ENCODE assay signal across 24 mouse cellular contexts in the genomic region with DNA sequence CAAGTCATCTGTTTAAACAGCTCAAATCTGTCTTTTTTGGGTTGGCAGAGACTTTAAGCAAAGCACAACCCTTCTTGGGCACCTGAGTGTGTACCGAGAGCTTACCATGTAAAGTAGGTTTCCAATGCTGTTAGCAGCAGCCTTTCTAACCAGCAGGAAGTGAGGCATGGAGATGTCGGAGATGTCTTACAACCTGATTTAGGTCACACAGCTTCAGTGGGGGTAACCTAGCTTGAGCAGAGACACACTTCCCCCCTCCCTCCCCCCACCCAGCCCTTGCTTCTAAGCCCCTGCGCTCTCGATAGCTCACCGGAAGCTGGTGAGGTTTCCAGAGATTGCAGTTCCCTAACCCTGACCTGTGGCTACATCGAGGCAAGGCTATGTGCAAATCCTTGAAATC. TPM values are rescaled to one million over a fixed set of nuclear protein-coding genes. Genes with fewer than 3 reads are reported as not detected.
DNase-seq lines count a peak whose midpoint lies in the region; ATAC-seq lines count a peak whose summit lies in the region.
"Had no signal": no experiment of that assay in that cellular context is flagged by ENCODE, and none has a peak within 500 bp of the region (broad histone marks: within the 10 kb centered on the region; RNA-seq: fewer than 3 reads in every experiment).

No protein-coding gene starts in this region.

- H3K27ac ChIP-seq in forebrain, embryonic 13.5 days: no peak overlapping the region
- H3K27ac ChIP-seq in forebrain, embryonic 12.5 days: no peak overlapping the region
- peak overlapping the region; percentile 68; the same call in 1 of the 2 replicates for H3K27ac ChIP-seq in midbrain, embryonic 13.5 days
- no peak overlapping the region for H3K27ac ChIP-seq in midbrain, embryonic 15.5 days
- H3K27ac ChIP-seq: heart, adult 2 months; heart, embryonic 13.5 days; left cerebral cortex, adult 2 months; liver, embryonic 13.5 days had no signal

- peak; percentile 46 to 60 for DNase-seq in thymus, postnatal 10 days (ENCODE audit: low spot score in 2 of 2)
- DNase-seq in urinary bladder, postnatal 14 days (ENCODE audit: low spot score): no peak
- DNase-seq in adrenal gland, adult 18-20 months (ENCODE audit: low spot score in 2 of 2): no peak
- DNase-seq: adrenal gland, adult 8-10 months; cerebellum, adult 2 months; cerebellum, postnatal 25 days; embryo, embryonic 11 days; forebrain, postnatal 0 days; gastrocnemius, postnatal 25 days; heart, adult 2 months; kidney, adult 11 months; layer of hippocampus, adult 9-11 months; liver, embryonic 13.5 days; lung, adult 2 months; lung, postnatal 14 days; right cerebral cortex, adult 18-20 months; right cerebral cortex, postnatal 4 days had no signal

- ATAC-seq in forebrain, embryonic 13.5 days: no peak
- ATAC-seq in forebrain, embryonic 12.5 days (ENCODE audit: low FRiP score): no peak
- no peak for ATAC-seq in midbrain, embryonic 13.5 days
- ATAC-seq in midbrain, embryonic 15.5 days (replicated peaks): no peak
- peak; percentile 38; the same call in 1 of the 2 replicates for ATAC-seq in common myeloid progenitor, adult 5-6 weeks (replicated peaks; ENCODE audit: low read depth, poor library complexity, severe bottlenecking)
- ATAC-seq: forebrain, postnatal 0 days had no signal

- H3K9ac ChIP-seq in forebrain, embryonic 13.5 days: peak overlapping the region; percentile 34; the same call in 1 of the 2 replicates
- no peak overlapping the region for H3K9ac ChIP-seq in forebrain, embryonic 12.5 days
- H3K9ac ChIP-seq in midbrain, embryonic 13.5 days (replicated peaks): no peak overlapping the region
- no peak overlapping the region for H3K9ac ChIP-seq in midbrain, embryonic 15.5 days
- H3K9ac ChIP-seq: forebrain, postnatal 0 days; heart, embryonic 13.5 days; liver, embryonic 13.5 days had no signal

- peaks cover 12% of the 10 kb centered on the region for H3K4me1 ChIP-seq in forebrain, embryonic 13.5 days
- no peaks in the 10 kb centered on the region; the same call in 1 of the 2 replicates for H3K4me1 ChIP-seq in forebrain, embryonic 12.5 days
- H3K4me1 ChIP-seq in midbrain, embryonic 13.5 days (replicated peaks): peaks cover 26% of the 10 kb centered on the region
- peaks cover 6% of the 10 kb centered on the region for H3K4me1 ChIP-seq in midbrain, embryonic 15.5 days

- no peak overlapping the region for H3K4me2 ChIP-seq in forebrain, embryonic 13.5 days
- no peak overlapping the region for H3K4me2 ChIP-seq in forebrain, embryonic 12.5 days
- no peak overlapping the region for H3K4me2 ChIP-seq in midbrain, embryonic 13.5 days (replicated peaks)
- H3K4me2 ChIP-seq in midbrain, embryonic 15.5 days: no peak overlapping the region
- H3K4me2 ChIP-seq: heart, embryonic 13.5 days; liver, embryonic 13.5 days had no signal

- H3K27me3 ChIP-seq in forebrain, embryonic 13.5 days: no peaks in the 10 kb centered on the region
- H3K27me3 ChIP-seq in forebrain, embryonic 12.5 days: no peaks in the 10 kb centered on the region
- H3K27me3 ChIP-seq in midbrain, embryonic 13.5 days: no peaks in the 10 kb centered on the region
- no peaks in the 10 kb centered on the region for H3K27me3 ChIP-seq in midbrain, embryonic 15.5 days (replicated peaks)
- H3K27me3 ChIP-seq: heart, embryonic 13.5 days; liver, embryonic 13.5 days had no signal

- WGBS in forebrain, embryonic 13.5 days: 86% methylated on average over 6 of the region's 6 CpGs
- 95% methylated on average over 6 of the region's 6 CpGs for WGBS in forebrain, embryonic 12.5 days
- 83% methylated on average over 6 of the region's 6 CpGs for WGBS in midbrain, embryonic 13.5 days
- WGBS in midbrain, embryonic 15.5 days: 87% methylated on average over 6 of the region's 6 CpGs

- no peak overlapping the region for H3K4me3 ChIP-seq in forebrain, embryonic 13.5 days
- H3K4me3 ChIP-seq in forebrain, embryonic 12.5 days (replicated peaks): no peak overlapping the region
- no peak overlapping the region for H3K4me3 ChIP-seq in midbrain, embryonic 13.5 days (replicated peaks)
- H3K4me3 ChIP-seq in midbrain, embryonic 15.5 days: no peak overlapping the region
- H3K4me3 ChIP-seq: heart, adult 2 months; heart, embryonic 13.5 days; left cerebral cortex, adult 2 months; liver, embryonic 13.5 days had no signal

- peaks cover 87% of the 10 kb centered on the region for H3K36me3 ChIP-seq in forebrain, embryonic 13.5 days (ENCODE audit: poor library complexity, severe bottlenecking)
- H3K36me3 ChIP-seq in forebrain, embryonic 12.5 days (replicated peaks): peaks cover 77% of the 10 kb centered on the region
- peaks cover 62% of the 10 kb centered on the region for H3K36me3 ChIP-seq in midbrain, embryonic 13.5 days
- 0 out of 2 replicates have a peak, but pooled peaks cover 5% of the 10 kb centered on the region for H3K36me3 ChIP-seq in midbrain, embryonic 15.5 days (replicated peaks)
- H3K36me3 ChIP-seq: liver, embryonic 13.5 days had no signal

- no peaks in the 10 kb centered on the region for H3K9me3 ChIP-seq in forebrain, embryonic 13.5 days (replicated peaks)
- H3K9me3 ChIP-seq in forebrain, embryonic 12.5 days: no peaks in the 10 kb centered on the region
- no peaks in the 10 kb centered on the region for H3K9me3 ChIP-seq in midbrain, embryonic 13.5 days
- H3K9me3 ChIP-seq in midbrain, embryonic 15.5 days: no peaks in the 10 kb centered on the region
- H3K9me3 ChIP-seq: heart, embryonic 13.5 days; liver, embryonic 13.5 days had no signal

RNA-seq across cellular contexts. Expression of gene Trp53i11, which starts 17.2 kb away (rescaled TPM):
- 84.5 and 87.5 TPM in 2 replicates for polyA plus RNA-seq in forebrain, embryonic 13.5 days (2015; fragmentation: Nextera tagmentation; extraction: Ambion mirVana)
- 106 and 137 TPM in 2 replicates for polyA plus RNA-seq in forebrain, embryonic 12.5 days (2016; fragmentation: Nextera tagmentation; extraction: Ambion mirVana)
- polyA plus RNA-seq in midbrain, embryonic 13.5 days (2015; fragmentation: Nextera tagmentation; extraction: Ambion mirVana): 136 and 138 TPM in 2 replicates
- polyA plus RNA-seq in midbrain, embryonic 15.5 days (2015; fragmentation: Nextera tagmentation; extraction: Ambion mirVana): 128 and 138 TPM in 2 replicates
- total RNA-seq in common myeloid progenitor, adult 5-6 weeks (2017): 2.6 and 4.6 TPM in 2 replicates
- 10 to 100 TPM; 51.6 to 83.8 TPM for total RNA-seq in adrenal gland, adult 18-20 months (2021)

Comparison
In these comparisons a context has a peak if more than half of its experiments do, and no peak if none do; other contexts are left out.
1. DNase-seq: peak in thymus, postnatal 10 days (2 of 2); none in urinary bladder, postnatal 14 days (single experiment) and adrenal gland, adult 18-20 months (0 of 2).